Mouse (Mus musculus): ENCODE measurements around the gene Tpi1. TPM values are rescaled to one million over a fixed set of nuclear protein-coding genes. Genes with fewer than 3 reads are reported as not detected.
A peak's percentile ranks its signal among the peaks of the same experiment; 100 is the strongest.

The Tpi1 gene
- total RNA-seq (2015) (279 and 298 TPM in 2 replicates), total RNA-seq (2017) (240 and 287 TPM in 2 replicates)

DNA sequence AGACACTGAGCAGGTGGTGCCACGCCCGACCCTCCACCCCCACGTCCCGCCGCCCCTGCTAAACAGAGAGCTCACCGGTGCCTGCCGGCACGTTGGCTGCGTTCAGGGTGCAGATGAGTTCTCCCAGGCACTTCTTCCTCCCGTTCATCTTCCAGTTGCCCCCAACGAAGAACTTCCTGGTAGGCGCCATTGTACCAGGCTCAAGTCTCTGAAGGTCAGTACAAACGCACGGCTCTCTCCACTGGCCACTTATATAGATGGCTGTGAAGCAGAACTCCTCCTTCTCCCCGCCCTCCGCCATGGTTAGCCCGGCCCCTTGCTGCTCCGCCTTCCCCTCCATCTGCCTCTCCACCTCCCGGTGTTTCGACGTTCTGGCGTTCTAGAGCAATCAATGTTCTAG, at the start of gene Tpi1:
Tpi1 (minus strand) TSS at position 364 of the 400 bp plus-strand sequence.
- peak; percentile 73 for ATAC-seq (replicated peaks; ENCODE audit: poor library complexity)

DNA sequence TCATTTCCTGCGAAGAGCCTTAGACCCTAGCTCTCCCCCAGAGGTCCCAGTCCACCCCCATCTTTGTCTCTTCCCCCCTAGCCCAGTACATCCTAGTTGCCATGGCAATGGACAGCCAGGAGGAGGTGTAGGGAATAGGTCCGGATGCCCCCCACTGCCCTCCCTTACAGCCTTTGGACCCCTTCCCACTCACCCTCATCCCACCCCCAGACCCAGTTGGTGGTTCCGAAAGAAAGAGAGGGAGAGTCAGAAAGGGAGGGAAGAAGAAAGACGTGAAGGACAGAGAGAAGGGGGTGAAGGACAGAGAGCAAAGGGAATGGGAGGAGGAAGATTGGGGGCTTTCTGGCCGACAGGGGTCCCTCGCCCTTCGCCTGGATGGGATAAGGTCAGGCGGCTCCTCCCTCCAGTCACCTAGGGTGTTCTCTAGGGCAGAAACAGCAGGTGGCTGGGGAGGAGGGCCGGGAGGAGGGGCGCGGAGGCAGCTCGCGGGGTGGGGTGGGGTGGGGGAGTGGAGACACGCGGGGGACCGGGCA, 49.1 kb upstream of the Tpi1 start:
- ATAC-seq (replicated peaks; ENCODE audit: poor library complexity), result no peak

DNA sequence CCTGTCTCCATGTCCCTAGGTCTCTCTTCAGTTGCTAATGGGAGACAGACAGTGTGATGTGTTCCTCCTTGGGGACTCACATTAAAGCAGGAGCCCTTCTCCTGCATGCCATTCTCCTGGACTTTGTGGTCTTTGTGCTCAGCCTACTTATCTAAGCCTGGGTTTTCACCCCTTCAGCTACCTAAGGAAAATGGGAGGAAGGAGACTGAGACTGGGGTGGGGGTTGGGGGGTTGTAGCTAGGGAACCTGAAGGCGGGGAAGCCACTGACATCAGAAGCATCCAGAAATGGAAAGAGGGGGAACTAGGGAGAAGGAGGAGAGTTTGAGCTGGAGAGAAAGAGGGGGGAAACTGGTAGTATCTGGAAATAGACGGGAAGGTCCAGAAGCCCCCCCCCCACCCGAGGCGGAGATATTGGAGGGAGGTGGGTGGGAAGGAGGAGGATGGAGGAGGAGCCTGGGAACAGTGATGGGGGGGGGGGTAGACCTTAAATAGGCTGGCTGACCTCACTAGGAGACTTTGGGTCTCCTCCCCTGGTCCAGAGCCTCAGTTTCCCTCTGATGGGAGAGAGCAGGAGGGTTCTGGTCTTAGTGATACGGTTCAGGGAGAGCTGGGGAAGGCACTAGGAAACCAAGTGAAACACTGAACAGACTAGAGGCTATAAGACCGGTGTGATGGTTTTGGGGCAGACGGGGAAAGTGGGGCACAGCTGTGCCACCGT, 48.5 kb upstream of the Tpi1 start:
- no peak for ATAC-seq (replicated peaks; ENCODE audit: poor library complexity)

DNA sequence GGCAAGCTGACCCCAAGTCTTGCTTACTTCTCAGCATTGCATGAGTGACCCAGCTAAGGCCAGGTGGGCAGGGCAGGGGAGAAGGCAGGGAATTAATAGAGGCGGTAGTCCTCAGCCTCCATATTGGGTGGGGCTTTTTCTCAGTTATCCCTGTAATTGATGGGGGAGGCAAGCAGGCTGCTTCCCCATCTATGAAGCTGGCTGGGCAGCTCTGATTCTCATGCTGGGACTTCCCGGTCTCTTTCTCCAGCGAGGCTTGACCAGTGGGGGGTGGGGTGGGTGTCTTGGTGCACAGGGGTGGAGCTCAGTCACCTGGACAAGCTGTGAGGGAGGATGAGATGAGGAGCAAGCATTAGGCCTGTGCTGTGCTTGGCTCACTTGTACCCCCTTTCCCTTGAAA, 47.7 kb upstream of the Tpi1 start:
- ATAC-seq (replicated peaks; ENCODE audit: poor library complexity), result no peak

DNA sequence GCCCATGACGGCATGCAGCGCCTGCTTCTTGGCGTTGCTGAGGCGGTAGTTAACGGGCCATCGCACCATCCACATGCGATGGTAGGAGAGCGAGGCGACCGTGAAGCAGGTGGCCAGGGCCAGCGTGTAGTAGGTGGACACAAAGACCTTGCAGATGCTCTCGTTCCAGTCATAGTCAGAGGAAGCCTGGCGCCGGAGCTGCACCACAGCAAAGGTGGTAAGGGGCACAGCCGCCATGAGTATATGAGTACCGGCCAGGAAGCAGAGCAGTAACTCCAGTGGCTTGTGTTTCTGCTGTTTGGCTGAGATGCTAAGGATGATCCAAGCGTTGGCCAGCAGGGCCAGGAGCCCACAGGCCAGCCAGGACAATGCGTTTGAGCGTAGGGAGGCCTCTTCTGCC, 47.2 kb upstream of the Tpi1 start:
- ATAC-seq (replicated peaks; ENCODE audit: poor library complexity), result no peak

DNA sequence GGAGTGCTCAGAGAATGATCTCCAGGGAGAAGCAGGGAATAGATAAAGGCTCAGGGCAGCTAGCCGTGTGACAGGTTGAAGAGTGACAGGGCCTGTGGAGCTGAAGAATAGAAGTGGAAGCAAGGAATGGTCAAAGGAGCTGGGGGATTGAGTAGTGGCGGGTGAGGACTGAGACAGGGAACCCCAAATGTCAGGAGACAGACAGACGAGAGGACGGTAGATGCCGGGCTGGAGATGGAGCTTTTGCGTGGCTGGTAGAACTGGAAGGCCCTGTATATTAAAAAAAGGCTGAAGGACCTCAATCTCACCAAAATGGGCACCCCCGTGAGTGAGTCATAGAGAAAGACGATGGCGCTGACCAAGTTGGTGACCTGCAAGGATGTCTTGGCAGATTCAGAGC, 46.4 kb upstream of the Tpi1 start:
- no peak for ATAC-seq (replicated peaks; ENCODE audit: poor library complexity)

DNA sequence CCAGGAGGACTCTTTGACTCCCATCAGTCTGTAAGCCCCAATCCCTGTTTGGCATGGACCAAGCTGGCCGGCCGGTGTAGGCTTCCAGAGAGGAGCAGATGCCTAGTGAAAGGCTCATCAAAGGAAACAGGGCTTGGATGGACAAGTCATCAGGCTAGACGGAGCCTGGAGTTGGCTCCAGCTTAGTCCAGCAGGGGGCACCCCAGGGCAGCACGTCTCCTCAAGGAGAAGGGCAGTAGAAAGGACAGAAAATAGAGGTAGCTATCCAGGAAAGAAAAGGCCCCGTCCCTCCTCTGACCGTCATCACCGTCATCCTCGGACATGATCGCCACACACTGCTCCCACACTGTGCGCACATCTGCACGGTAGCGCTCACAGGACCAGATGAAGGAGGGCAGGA, 45.6 kb upstream of the Tpi1 start:
- peak; percentile 75 for ATAC-seq (replicated peaks; ENCODE audit: poor library complexity)

DNA sequence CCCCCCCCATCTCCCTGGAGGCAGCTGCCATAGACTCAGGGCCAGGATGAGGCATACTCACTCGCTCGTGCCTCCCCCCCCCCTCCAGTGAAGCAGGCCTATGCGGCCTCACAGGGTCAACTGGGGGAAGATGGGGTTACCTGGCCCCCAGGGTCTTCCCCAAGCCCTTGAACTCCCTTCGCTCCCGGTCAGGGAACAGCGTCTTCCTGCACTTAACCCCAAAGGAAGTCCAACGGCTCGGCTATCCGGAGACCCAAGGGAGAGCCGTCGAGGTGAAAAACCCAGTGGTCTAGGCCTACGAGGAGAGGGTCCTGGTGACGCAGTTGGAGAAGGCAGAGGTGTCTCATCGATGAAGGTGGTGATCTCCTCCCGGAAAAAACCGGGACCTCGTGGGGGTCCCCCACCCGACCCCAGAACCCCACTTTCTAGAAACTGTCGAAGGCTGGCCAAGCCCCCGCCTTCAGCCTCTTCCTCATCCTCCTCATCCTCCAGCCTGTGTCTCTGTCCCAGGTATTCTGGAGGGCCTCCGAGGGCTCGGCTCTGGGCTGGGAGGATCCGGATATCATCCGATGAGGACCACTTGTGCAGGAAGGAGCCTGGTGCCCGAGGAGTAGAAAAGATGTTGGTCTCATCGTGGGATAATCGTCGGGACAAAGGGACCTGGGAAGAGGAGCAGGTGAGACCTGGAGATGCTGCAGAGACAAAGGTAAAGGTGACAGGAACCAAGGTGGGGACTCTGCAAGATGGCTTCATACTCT, 44.6 kb upstream of the Tpi1 start:
- no peak for ATAC-seq (replicated peaks; ENCODE audit: poor library complexity)

DNA sequence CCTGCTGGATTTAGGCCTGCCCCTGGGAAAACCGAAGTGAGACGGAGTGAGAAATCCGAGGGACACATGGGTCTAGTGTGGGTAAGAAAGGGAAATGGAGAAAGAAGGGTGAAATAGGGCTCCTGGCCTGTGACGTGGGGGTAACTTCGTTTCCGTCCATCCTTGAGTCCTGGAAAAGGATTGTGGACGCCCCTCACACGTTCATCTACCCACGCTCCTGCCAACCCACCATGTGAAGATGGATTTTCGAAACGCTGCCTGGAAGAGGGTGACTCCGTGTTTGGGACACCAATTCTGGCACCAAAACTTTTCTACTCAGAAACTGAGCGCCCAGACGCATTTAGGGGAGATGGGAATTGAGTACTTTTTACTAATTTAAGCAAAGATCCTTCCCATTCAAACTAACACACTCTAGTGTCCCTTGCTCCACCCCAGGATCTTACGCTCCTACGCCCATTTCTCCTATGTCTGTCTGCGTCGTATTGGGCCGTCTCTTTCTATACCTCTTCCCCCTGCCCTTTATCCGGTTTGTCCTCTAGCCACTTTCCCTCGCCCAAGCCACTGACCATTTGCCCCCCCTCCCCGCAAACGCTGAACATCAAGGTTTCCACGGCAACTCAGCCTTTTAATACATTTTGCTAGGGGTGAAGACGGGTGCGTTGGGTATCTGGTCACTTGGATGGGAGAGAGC, 43.9 kb upstream of the Tpi1 start:
- ATAC-seq (replicated peaks; ENCODE audit: poor library complexity), result no peak

DNA sequence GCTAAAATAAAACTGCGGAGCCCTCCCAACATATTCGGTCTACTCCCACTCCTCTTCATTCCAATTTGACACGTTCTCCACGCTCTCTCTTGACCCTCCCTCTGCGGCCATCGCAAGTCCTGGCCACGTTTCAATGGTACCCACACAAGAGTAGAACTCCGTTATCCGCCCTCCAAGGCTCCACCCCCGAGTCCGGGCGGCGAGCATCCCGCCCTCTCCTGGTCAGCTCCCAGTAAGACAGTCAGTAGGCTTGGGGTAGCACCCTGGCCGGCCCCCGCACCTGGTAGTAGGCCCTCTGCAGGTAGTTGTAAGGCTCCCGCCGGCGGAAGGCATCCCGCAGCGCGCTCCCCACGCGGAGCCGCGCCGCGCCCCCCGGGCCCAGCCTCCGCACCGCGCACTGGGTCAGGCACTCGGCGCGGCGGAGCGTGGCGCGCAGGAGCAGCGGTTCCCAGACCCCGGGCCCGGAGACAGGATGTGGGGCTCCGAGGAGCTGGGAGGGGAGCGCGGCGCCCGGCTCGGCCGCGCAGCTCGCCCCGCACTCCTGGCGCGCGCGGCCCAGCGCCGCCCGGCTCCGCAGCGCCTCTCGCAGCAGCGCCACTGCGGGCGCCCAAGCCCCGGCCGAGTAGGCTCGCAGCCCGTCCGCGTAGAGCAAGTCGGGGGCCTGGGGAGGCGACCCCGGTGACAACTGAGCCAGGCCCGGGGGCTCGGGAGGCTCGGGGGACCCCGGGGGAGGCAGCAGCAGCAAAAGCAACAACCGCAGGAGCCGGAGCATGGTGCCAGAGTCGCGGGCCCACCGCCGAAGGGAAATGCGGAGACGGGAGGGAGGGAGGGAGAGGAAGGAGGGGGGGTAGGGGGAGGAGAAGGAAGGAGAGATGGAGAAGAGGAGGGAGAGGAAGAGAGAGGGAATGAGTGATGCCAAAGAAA, 43.1 kb upstream of the Tpi1 start, which contains the start of gene P3h3:
P3h3 (minus strand) TSS at position 837 of the 924 bp plus-strand sequence.
- ATAC-seq (replicated peaks; ENCODE audit: poor library complexity), result peak; percentile 84

DNA sequence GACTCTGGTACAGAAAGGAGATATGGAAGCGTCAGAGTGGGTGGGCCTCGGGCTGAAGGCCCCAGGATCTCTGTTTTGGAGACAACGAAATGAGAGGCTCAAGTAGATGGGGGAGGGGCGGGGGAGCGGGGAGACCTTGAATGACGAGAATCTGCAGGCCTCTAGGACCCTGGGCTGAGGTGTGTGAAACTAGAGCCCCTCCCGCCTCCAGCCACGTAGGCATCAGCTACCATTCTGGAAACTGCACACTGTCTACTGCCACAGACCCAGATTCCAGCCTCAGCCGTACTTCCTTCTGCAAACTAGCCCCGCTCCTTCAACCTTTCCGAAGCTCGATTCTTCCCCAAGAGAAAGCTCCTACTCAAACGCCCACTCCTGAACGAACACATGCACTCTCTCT, 42.2 kb upstream of the Tpi1 start:
- ATAC-seq (replicated peaks; ENCODE audit: poor library complexity), result no peak

DNA sequence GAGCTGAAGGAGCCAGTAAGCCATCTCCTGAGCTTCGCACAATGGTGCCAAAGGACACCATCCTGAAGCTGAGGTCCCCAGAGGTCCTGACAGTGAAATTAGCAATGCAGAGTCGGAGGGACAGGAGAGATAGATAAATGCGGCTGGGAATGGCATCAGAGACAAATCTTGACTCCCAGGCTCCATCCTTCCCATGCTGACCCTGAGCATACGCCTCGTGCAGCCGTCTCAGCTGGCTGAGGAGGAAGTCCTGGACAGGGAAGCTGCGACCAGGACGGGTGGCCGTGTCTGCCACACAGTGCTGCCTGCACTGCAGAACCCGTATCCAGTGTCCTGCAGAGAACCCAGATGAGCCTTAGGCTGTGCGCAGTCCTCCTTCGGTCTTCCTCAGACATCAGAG, 40.6 kb upstream of the Tpi1 start:
- ATAC-seq (replicated peaks; ENCODE audit: poor library complexity), result no peak

DNA sequence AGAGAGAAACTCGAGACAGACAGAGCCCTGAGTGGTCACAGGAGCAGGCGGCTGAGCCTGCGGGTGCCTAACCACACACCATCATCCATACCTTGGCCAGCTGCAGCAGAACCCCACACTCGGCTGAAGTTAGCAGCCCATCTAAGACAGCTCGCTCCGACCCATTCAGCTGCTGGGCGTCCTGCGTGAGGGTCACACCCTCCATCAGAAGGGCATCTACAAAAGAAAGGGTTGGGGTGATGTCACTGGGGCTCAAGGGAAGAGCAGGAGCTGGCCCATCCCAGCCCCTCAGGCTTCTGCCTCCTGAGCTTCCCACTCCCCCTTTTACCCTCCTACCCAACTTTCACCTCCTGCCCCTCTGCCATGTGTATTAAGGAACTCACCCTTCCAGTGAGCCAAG, 36.4 kb upstream of the Tpi1 start:
- ATAC-seq (replicated peaks; ENCODE audit: poor library complexity), result no peak

DNA sequence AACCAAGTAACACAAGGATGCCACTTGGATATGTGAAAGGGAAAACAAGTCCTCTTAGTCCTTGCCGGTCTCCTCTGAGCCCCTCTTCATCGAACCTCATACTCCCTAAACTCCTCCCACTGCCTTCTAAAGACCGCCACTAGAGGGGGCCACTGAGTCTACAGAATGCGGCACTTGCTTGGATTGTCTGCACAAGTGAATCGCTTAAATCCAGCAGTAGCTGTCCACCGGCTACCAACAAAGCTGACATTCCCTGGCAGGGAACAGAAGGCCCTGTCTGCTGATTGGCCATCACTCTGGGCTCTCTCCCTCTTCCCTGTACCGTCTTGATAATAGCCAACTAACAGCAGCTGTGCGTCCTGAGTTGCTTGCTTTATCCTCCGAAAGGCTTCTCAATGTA, 33.2 kb upstream of the Tpi1 start:
- ATAC-seq (replicated peaks; ENCODE audit: poor library complexity), result peak; percentile 98

DNA sequence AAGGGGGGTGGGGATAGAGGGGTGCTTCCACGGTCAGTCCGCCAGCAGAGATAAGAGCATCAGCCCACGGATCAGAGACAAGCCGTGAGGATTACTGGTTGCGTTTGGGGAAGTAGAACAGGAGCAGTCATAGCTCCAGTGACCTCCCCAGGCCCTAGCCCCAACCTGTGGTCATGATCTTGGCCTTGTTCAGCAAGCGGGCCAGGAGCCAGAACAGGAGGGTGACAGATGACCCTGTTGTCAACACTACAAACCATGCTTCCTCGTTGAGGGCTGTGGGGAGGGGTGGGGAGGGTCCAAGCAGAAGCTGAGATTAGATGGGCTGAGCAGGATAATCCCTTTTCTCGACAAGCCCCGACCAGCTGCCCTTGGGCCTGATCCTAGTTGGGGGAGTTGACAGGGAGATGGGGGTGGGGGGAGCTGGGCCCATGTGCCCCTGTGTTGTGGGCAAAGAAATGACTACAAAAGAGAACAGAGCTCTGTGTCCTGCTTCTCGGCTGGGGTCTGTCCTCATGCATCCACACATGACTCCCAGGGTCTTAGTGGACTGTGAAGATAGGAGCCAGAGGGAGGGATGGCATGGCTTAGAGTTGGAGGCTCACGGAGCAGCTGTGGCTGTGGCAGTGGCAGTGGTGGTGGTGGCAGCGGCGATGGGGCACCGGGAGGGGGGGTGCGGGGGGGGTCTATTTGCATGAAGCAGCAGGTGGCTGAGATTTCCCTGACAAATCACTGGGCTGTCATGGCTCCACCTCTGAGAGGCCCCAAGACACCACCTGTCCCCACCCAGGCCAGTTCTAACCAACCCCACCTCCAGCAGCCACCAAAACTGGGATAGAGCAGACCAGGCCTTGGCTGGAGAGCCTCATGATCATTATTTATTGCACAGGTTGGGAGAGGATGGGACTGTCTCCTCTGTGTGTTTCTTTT, 26.4 kb upstream of the Tpi1 start, which contains the start of gene Gnb3:
Gnb3 (minus strand) TSS at position 35 of the 927 bp plus-strand sequence.
- ATAC-seq (replicated peaks; ENCODE audit: poor library complexity), result peak; percentile 62

DNA sequence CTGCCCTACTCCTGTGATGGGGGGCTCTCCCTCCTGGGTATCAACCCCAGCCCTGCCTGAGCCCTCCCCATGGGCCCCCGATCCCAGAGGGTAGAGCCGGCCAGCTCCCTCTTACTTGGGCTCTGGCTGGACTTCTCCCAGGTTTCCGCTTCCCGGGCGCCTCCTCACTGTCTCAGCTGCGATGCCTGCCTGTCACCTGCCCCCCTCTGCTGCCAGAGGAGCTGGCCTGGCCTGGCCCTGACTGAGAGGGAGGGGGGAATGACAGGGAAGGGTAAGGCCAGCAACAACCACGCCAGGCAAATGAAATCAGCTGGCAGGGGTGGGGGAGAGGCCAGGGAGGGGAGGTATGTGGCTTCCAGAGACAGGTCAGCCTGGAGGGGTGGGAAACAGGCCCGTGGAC, 25.7 kb upstream of the Tpi1 start:
- ATAC-seq (replicated peaks; ENCODE audit: poor library complexity), result no peak

DNA sequence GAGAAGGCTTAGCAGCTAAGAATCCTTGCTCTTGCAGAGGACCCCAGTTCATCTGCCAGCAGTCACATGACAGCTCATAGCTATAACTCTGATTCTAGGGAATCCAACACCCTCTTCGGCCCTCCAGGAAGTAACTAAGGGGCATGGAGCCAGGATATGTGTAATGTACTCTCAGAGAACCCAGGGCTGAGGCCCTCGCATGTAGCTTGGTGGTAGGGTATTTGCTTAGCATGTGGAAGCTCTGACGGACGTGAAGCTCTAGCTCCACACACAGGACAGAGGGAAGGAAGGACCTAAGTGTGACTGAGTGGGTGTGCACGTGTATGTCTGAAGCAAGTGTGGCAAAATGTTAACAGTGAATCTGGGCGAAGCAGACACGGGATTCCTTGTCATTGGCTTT, 22.3 kb upstream of the Tpi1 start:
- no peak for ATAC-seq (replicated peaks; ENCODE audit: poor library complexity)

DNA sequence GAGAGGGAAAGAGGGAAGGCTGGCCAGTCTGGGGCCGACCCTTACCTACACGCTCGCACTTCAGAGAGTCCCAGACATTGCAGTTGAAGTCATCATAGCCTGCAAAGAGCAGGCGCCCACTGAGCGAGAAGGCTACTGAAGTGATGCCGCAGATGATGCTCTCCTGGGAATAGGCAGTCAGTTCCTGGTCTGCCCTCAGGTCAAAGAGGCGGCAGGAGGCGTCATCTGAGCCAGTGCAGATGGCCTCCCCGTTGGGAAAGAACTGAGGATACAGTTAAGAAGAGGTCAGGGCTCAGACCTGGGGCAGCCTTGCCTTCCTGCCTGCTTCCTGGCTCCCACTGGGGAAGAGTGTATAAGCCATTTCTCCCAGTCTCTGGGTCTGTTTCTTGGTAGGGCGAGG, 21.4 kb upstream of the Tpi1 start:
- ATAC-seq (replicated peaks; ENCODE audit: poor library complexity), result no peak

DNA sequence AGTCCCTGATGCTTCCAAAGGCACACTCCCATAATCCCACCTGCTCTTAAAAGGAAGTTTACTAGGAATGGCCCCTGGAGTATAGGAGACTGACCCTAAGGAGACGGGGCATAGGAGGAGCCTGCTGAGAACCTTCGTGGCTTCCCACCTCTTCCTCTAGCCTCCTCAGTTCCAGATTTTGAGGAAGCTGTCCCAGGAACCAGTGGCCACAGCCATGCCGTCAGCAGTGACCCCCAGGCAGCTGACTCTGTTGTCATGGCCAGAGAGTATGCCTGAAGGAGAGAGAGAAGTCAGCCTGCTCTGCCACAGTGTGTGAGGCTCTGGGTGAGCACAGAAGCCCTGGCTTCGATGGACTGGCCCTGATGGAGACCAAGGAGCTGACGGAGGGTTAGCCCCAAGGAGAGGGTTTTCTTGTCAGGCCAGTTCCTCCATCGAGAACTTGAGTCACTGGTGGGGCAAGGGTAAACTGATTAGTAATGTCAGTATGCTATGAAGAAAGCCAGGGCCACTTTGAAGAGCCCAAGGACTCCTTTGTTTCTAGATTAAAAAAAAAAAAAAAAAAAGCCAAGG, 20.5 kb upstream of the Tpi1 start:
- ATAC-seq (replicated peaks; ENCODE audit: poor library complexity), result no peak

Data from megakaryocyte progenitor cell, adult 5-6 weeks (primary cell).